Mouse (Mus musculus): ENCODE results near the gene Gnb1. TPM values are rescaled to one million over a fixed set of nuclear protein-coding genes. Genes with fewer than 3 reads are reported as not detected.
A peak's percentile ranks its signal among the peaks of the same experiment; 100 is the strongest.
"Not testable (repeated sequence)": the region's sequence is repeated elsewhere in the genome, so short reads cannot be mapped to it uniquely, and the experiment has no call there.

The Gnb1 gene
- polyA plus RNA-seq, 1 experiment from 2014 or later = 345 TPM

DNA sequence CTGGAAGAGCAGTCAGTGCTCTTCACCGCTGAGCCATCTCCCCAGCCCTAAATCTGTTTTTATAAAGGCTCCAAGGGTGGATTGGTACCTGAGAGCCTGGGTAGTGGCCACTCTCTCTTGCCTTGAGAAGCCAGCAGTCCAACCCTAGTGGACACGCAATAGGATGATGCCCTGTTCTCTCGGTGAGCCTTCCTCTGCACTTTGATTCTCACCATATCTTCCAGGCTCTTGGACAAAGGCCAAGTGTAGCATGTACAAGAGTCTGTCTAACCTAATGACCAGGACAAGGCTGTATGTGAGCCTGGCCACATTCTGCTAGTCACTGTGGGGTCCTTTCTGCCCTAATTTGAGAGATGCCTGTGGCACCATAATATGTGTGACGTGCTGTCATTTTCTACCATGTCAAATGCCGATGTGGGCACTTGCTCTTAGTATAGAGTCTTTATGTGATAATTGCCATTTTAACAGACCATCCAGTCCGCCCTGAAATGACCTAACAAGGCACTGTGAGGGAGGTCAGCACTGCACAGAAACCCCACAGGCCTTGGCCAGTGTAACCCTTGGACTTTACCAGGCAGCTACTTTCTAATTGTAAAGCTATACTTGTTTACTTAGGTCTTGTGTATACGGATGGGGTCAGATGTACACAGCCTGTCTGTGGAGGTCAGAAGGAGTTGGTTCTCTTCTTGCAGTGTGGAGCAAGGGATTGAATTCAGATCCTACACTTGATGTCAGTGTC is 77.6 kb downstream of the Gnb1 start:
- Histone ChIP-seq H3K27ac (replicated peaks) (no peak overlapping the region), H3K36me3 (peaks cover 5% of the 10 kb centered on the region; the same call in 1 of the 2 replicates), H3K9me3 (no peaks in the 10 kb centered on the region), H3K4me3 (no peak overlapping the region), H3K4me1 (peaks cover 27% of the 10 kb centered on the region), H3K4me2 (no peak overlapping the region), H3K27me3 (replicated peaks) (no peaks in the 10 kb centered on the region), H3K9ac (0 out of 2 replicates have a peak overlapping the region, but pooled peaks have one; percentile 47)
- 79% methylated on average over 7 of the region's 7 CpGs for WGBS
- ATAC-seq (ENCODE audit: extremely low read depth, insufficient number of reproducible peaks, low FRiP score, low TSS enrichment) = no peak

DNA sequence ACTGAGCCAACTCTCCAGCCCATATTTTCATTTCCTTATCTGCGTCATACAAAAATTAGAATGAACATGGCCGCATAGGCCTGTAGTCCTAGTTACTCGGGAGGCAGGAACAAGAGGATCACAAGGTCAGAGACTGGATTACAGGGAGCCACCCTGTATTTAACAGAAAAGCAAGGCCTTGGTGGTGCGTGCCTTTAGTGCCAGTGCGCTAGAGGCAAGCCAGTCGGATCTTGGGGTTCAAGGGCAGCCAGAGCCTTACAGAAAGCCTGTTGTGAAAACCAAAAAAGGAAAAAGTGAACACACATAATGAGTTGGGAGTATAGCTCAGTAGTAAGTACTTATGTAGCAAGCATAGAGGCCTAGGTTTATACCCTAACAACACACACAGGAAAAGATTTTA is 78.7 kb downstream of the Gnb1 start:
- H3K36me3 ChIP-seq = peaks cover 5% of the 10 kb centered on the region; the same call in 1 of the 2 replicates
- no peaks in the 10 kb centered on the region for H3K9me3 ChIP-seq
- no peaks in the 10 kb centered on the region for H3K27me3 ChIP-seq (replicated peaks)
- ATAC-seq (ENCODE audit: extremely low read depth, insufficient number of reproducible peaks, low FRiP score, low TSS enrichment) = no peak
- 92% methylated on average over 6 of the region's 6 CpGs for WGBS
- no peak overlapping the region for H3K4me3 ChIP-seq
- H3K4me1 ChIP-seq = peaks cover 21% of the 10 kb centered on the region
- no peak overlapping the region for H3K27ac ChIP-seq (replicated peaks)
- H3K4me2 ChIP-seq = no peak overlapping the region
- no peak overlapping the region for H3K9ac ChIP-seq

DNA sequence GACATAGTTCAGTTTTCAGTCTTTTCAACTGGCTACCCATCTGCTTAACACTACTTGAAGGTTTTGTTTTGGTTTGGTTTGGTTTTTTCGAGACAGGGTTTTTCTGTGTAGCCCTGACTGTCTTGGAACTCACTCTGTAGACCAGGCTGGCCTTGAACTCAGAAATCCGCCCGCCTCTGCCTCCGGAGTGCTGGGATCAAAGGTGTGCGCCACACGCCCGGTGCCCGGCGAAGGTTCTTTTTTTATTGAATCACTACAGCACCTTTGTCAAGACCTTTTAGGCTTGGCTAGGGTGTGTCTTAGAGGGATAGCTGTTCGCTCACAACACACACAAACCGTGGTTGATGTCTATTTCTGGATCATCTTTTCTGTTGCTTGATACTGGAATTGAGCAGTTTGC is 79.2 kb downstream of the Gnb1 start:
- not testable (repeated sequence) for ATAC-seq (ENCODE audit: extremely low read depth, insufficient number of reproducible peaks, low FRiP score, low TSS enrichment); H3K27me3 ChIP-seq (replicated peaks); H3K9me3 ChIP-seq; H3K36me3 ChIP-seq; H3K9ac ChIP-seq; H3K27ac ChIP-seq (replicated peaks); H3K4me2 ChIP-seq; H3K4me3 ChIP-seq
- H3K4me1 ChIP-seq = peaks cover 16% of the 10 kb centered on the region
- WGBS = 90% methylated on average over 11 of the region's 11 CpGs

DNA sequence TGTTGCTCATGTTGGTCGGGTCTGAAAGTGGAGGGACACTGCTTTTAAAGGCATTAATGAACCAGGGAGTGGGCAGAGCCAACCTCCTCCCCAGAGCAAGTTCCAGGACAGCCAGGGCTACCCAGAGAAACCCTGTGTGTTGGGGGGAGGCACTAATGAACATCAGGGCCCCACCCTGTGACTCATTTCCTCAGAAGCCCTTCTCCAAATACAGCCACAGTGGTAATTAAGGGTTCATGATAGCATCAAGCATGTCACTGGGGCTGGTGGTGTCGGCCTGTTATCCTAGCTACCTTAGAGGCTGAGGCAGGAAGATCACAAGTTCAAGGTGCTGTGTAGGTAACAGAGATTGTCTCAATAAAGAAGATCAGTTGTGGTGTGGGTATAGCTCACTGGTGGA is 80.3 kb downstream of the Gnb1 start:
- Histone ChIP-seq H3K27ac (replicated peaks) (no peak overlapping the region), H3K4me2 (no peak overlapping the region), H3K4me3 (no peak overlapping the region), H3K9me3 (no peaks in the 10 kb centered on the region), H3K27me3 (replicated peaks) (no peaks in the 10 kb centered on the region), H3K4me1 (peaks cover 7% of the 10 kb centered on the region), H3K36me3 (peaks cover 11% of the 10 kb centered on the region), H3K9ac (no peak overlapping the region)
- WGBS = 61% methylated on average over 2 of the region's 2 CpGs
- ATAC-seq (ENCODE audit: extremely low read depth, insufficient number of reproducible peaks, low FRiP score, low TSS enrichment) = no peak

DNA sequence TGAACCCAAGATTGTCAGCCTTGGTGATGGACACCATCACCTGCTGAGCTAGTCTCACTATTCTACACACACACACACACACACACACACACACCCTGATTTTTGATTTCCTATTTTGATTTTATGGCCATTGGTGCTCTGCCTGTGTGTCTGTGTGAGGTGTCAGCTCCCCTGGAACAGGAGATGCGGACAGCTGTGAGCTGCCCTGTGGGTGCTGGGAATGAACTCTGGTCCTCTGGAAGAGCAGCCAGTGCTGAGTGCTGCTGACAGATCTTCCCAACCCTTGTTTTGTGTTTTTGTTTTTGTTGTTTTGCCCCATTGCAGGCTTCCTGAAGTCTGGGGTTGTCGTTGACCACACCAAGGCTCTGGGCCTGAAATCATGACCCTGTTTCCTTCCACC is 82.0 kb downstream of the Gnb1 start:
- ATAC-seq (ENCODE audit: extremely low read depth, insufficient number of reproducible peaks, low FRiP score, low TSS enrichment) = no peak
- no peaks in the 10 kb centered on the region for H3K9me3 ChIP-seq
- H3K9ac ChIP-seq = no peak overlapping the region
- peaks cover 27% of the 10 kb centered on the region for H3K36me3 ChIP-seq
- H3K27ac ChIP-seq (replicated peaks) = no peak overlapping the region
- no peak overlapping the region for H3K4me3 ChIP-seq
- H3K4me2 ChIP-seq = no peak overlapping the region
- H3K4me1 ChIP-seq = peaks cover 6% of the 10 kb centered on the region
- no peaks in the 10 kb centered on the region for H3K27me3 ChIP-seq (replicated peaks)
- 83% methylated on average over 2 of the region's 2 CpGs for WGBS

DNA sequence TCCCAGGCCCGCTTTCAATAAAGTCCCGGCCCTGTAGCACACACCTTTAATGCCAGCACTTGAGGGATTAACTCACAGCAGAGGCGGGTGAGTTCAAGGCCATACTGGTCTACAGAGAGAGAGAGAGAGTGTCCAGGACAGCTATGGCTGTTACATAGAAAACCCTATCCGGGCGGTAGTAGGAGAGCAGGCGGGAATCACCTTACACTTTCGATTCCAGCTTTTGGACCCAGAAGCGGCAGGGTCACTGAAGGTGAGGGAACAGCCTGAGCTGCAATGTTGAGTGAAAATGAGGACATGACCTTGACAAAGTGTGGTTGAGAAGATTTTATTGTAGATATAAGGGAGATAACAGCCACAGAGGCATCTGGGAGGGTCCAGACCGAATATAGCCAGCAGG is 82.7 kb downstream of the Gnb1 start:
- Histone ChIP-seq H3K4me3 (no peak overlapping the region), H3K36me3 (peaks cover 34% of the 10 kb centered on the region), H3K9ac (no peak overlapping the region), H3K27me3 (replicated peaks) (no peaks in the 10 kb centered on the region), H3K4me1 (peaks cover under 1% of the 10 kb centered on the region; the same call in 1 of the 2 replicates), H3K9me3 (no peaks in the 10 kb centered on the region), H3K27ac (replicated peaks) (no peak overlapping the region), H3K4me2 (no peak overlapping the region)
- WGBS = 90% methylated on average over 9 of the region's 9 CpGs
- ATAC-seq (ENCODE audit: extremely low read depth, insufficient number of reproducible peaks, low FRiP score, low TSS enrichment) = no peak

DNA sequence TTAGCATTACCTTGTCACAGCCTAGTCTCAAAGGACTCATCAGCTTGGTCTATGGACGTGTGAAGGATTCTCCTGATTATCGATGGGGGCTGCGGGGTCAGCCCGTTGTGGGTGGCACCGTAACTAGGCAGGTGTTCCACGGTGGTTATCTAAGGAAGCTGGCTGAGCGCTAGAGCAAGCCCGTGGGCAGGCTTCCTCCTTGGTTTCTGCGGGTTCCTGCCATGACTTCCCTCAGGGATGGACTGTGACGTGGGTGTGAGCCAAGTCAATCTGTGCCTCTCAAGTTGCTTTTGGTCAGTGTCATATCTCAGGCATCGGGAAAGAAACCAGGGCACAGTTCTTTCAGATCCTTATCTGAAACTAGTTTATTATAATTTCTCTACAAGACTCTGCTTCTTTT is 83.8 kb downstream of the Gnb1 start:
- no peak for ATAC-seq (ENCODE audit: extremely low read depth, insufficient number of reproducible peaks, low FRiP score, low TSS enrichment)
- Histone ChIP-seq H3K4me3 (no peak overlapping the region), H3K27me3 (replicated peaks) (no peaks in the 10 kb centered on the region), H3K36me3 (peaks cover 44% of the 10 kb centered on the region), H3K4me2 (no peak overlapping the region), H3K4me1 (no peaks in the 10 kb centered on the region), H3K27ac (replicated peaks) (no peak overlapping the region), H3K9me3 (no peaks in the 10 kb centered on the region), H3K9ac (no peak overlapping the region)
- WGBS = 79% methylated on average over 11 of the region's 11 CpGs

DNA sequence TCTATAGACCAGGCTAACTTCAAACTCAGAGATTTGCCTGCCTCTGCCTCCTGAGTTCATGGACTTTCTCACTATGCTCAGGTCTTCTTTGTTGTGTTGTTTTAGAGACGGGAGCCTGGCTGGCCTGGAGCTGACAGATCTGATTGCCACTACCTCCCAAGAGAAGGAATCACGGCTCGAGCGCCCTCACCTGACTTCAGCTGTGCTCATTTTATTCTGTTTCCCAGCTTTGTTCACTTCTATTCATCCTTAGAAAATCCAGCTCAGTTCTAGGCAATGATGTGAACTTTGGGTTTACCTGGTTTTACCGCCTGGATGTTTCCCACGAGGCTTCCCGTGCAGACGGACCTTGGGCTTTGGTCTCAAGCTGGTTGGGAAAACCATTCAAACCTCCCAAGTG is 84.4 kb downstream of the Gnb1 start:
- no peak for ATAC-seq (ENCODE audit: extremely low read depth, insufficient number of reproducible peaks, low FRiP score, low TSS enrichment)
- Histone ChIP-seq H3K9ac (no peak overlapping the region), H3K4me2 (no peak overlapping the region), H3K4me1 (no peaks in the 10 kb centered on the region), H3K27me3 (replicated peaks) (no peaks in the 10 kb centered on the region), H3K9me3 (no peaks in the 10 kb centered on the region), H3K27ac (replicated peaks) (no peak overlapping the region), H3K4me3 (no peak overlapping the region), H3K36me3 (peaks cover 45% of the 10 kb centered on the region)
- WGBS = 88% methylated on average over 8 of the region's 8 CpGs

DNA sequence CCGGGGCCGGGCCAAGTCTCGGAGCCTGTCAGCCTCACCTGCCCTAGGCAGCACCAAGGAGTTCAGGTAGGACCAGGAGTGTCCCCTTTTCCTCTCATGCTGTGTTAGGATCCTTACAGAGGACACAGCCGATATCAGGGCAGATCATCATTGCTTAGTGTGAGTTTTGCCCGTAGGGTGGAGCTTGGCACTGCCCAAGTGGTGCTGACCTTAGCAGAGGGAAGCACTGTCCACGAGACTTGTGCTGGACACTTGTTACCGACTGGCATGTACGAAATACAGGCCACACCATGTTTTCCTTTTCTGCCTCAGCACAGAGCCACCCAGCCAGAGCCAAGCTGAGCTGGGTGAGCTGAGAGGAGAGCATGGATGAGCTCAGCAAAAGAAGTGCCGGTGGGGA is 86.0 kb downstream of the Gnb1 start:
- Histone ChIP-seq H3K4me3 (no peak overlapping the region), H3K9ac (no peak overlapping the region), H3K4me1 (no peaks in the 10 kb centered on the region), H3K27ac (replicated peaks) (no peak overlapping the region), H3K27me3 (replicated peaks) (no peaks in the 10 kb centered on the region), H3K9me3 (no peaks in the 10 kb centered on the region), H3K4me2 (no peak overlapping the region), H3K36me3 (peaks cover 56% of the 10 kb centered on the region)
- 85% methylated on average over 9 of the region's 9 CpGs for WGBS
- ATAC-seq (ENCODE audit: extremely low read depth, insufficient number of reproducible peaks, low FRiP score, low TSS enrichment) = no peak

DNA sequence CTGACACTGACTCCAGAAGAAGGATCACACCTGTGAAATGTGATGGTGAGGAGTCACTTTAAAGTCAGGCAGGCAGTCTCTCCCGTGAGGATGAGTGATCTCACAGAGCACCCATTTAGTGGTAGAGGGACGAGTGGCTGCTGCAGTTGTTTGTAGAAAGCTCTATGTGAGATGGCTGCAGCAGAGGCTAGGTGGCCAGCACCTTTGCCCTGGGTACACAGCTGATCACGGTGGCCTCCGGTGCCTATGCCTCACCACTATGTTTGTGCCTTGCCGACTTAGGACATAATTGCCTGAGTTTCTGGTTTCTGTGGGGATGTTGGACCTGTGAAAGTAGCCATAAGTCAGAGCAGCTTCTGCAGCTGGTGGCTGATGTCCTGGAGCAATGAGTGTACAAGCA is 86.6 kb downstream of the Gnb1 start:
- Histone ChIP-seq H3K4me2 (no peak overlapping the region), H3K4me1 (no peaks in the 10 kb centered on the region), H3K4me3 (no peak overlapping the region), H3K9me3 (no peaks in the 10 kb centered on the region), H3K27me3 (replicated peaks) (no peaks in the 10 kb centered on the region), H3K36me3 (peaks cover 62% of the 10 kb centered on the region), H3K9ac (no peak overlapping the region), H3K27ac (replicated peaks) (no peak overlapping the region)
- WGBS = 78% methylated on average over 5 of the region's 5 CpGs
- ATAC-seq (ENCODE audit: extremely low read depth, insufficient number of reproducible peaks, low FRiP score, low TSS enrichment) = no peak

DNA sequence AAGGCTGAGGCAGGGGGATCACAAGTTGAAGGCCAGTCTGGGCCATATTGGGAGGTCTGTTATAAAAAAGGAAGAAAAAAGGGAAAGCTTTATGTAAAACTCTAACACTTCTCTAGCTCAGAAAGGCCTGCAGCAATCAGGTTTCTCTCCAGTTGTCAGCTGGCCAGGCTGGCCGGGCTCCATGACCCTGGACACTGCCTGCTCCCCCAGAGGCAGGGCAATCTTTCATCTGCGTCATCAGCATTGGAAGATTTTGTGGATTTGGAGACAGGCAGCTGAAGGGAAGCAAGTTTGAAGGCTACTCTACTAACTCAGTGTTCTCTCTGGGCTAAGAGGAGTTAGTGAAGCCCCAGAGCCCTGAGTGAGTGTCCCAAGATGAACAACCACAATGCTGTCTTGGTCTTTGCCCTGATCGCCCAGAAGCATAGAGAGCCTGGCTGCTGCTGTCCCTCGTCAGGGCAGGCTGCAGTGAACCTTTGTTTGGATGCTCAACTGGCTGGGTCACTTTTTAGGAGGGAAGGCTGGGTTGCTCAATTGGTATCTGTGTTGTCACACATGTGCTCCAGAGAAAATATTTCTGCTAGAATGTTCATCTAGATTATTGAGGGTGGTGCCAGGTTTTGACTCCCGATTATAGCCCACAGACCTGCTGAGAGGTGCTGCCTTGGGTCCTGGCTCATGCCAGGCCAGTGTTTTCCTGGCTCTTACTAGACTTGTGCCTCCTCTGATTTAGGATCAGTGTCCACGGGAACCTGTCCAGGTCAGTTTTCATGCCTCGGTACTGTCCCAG is 87.4 kb downstream of the Gnb1 start:
- 75% methylated on average over 7 of the region's 7 CpGs for WGBS
- peaks cover 66% of the 10 kb centered on the region for H3K36me3 ChIP-seq
- no peak overlapping the region for H3K27ac ChIP-seq (replicated peaks)
- ATAC-seq (ENCODE audit: extremely low read depth, insufficient number of reproducible peaks, low FRiP score, low TSS enrichment) = no peak
- no peak overlapping the region for H3K4me2 ChIP-seq
- H3K4me1 ChIP-seq = no peaks in the 10 kb centered on the region
- no peak overlapping the region for H3K9ac ChIP-seq
- no peak overlapping the region for H3K4me3 ChIP-seq
- H3K27me3 ChIP-seq (replicated peaks) = no peaks in the 10 kb centered on the region
- H3K9me3 ChIP-seq = no peaks in the 10 kb centered on the region

DNA sequence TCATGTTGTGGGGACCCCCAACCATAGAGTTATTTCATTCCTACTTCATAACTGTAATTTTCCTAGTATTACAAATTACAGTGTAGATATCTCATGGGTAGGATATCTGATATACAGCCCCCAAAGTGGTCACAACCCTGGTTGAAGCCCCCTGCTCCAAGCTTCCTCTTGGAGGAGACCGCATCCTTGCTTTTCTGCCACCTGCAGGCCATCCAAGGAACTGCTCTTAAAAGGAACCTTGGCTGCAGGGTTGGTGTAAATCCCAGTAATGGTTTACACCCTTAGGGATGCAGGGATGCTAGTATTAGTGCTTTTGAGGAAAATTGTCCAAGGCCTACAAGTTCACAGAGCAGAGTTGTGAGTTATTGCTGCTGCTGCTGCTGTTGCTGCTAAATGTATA is 89.3 kb downstream of the Gnb1 start:
- H3K27ac ChIP-seq (replicated peaks) = no peak overlapping the region
- 26% methylated on average over 1 of the region's 1 CpGs for WGBS
- H3K9me3 ChIP-seq = no peaks in the 10 kb centered on the region
- H3K4me1 ChIP-seq = no peaks in the 10 kb centered on the region
- H3K36me3 ChIP-seq = peaks cover 81% of the 10 kb centered on the region
- no peak overlapping the region for H3K9ac ChIP-seq
- no peaks in the 10 kb centered on the region for H3K27me3 ChIP-seq (replicated peaks)
- H3K4me2 ChIP-seq = no peak overlapping the region
- H3K4me3 ChIP-seq = no peak overlapping the region
- no peak for ATAC-seq (ENCODE audit: extremely low read depth, insufficient number of reproducible peaks, low FRiP score, low TSS enrichment)

Data from heart, embryonic 13.5 days (tissue).